Mouse (Mus musculus) myocyte (in vitro differentiated cells): ENCODE results near the gene Clec1b. TPM values are rescaled to one million over a fixed set of nuclear protein-coding genes. Genes with fewer than 3 reads are reported as not detected.

Source experiments
- H3K27me3 ChIP-seq: one replicate; pipeline ENCODE4 v1.6.1; 2011; ENCODE audit not compliant: control insufficient read depth, insufficient read depth, insufficient read length
- H3K36me3 ChIP-seq: one replicate; pipeline ENCODE4 v1.6.1; 2011; ENCODE audit not compliant: control insufficient read depth, insufficient read depth
- H3K4me2 ChIP-seq: one replicate; pipeline ENCODE4 v1.6.1; 2011; ENCODE audit warnings: low read depth, control low read depth
- H3K4me3 ChIP-seq: one replicate; pipeline ENCODE4 v1.5.1; 2011; ENCODE audit warnings: mild to moderate bottlenecking, control low read depth, moderate library complexity
- H3K79me2 ChIP-seq: one replicate; pipeline ENCODE4 v1.6.1; 2011; ENCODE audit not compliant: control insufficient read depth, insufficient read depth
- H3ac ChIP-seq: one replicate; pipeline ENCODE4 v1.6.1; 2011; ENCODE audit not compliant: control insufficient read depth, insufficient read length
- CEBPB ChIP-seq: IDR thresholded peaks from 2 replicates; pipeline ENCODE4 v1.6.1; 2011; ENCODE audit warnings: mild to moderate bottlenecking, moderate library complexity; ENCODE audit not compliant: poor library complexity, insufficient read depth, severe bottlenecking
- E2F4 ChIP-seq: IDR thresholded peaks from one replicate; pipeline ENCODE4 v1.6.1; 2011; ENCODE audit warnings: mild to moderate bottlenecking, control low read depth, moderate library complexity; ENCODE audit not compliant: insufficient read depth
- MAX ChIP-seq: IDR thresholded peaks from one replicate; pipeline ENCODE4 v1.6.1; 2011; ENCODE audit warnings: low read depth, mild to moderate bottlenecking, control low read depth
- MYOD1 ChIP-seq, 3 experiments: IDR thresholded peaks; one replicate each; pipeline ENCODE4 v1.6.1; 2011; ENCODE audit warnings: control low read depth in 2 of 3, low read depth in 2 of 3, mild to moderate bottlenecking in 2 of 3, moderate library complexity in 1 of 3; ENCODE audit not compliant: insufficient read length in 2 of 3, control insufficient read depth in 1 of 3
- MYOG ChIP-seq, 3 experiments: IDR thresholded peaks; one replicate each; pipeline ENCODE4 v1.6.1; 2011; ENCODE audit warnings: control low read depth in 2 of 3, low read depth in 2 of 3, mild to moderate bottlenecking in 2 of 3; ENCODE audit not compliant: insufficient read length in 2 of 3, control insufficient read depth in 1 of 3, insufficient read depth in 1 of 3
- POLR2A ChIP-seq: IDR thresholded peaks from one replicate; pipeline ENCODE4 v1.6.1; 2011; ENCODE audit warnings: low read depth, mild to moderate bottlenecking, control low read depth, moderate library complexity; ENCODE audit not compliant: insufficient read length
- POLR2AphosphoS2 ChIP-seq: IDR thresholded peaks from one replicate; pipeline ENCODE4 v1.6.1; 2011; ENCODE audit warnings: low read depth, control low read depth; ENCODE audit not compliant: insufficient read length
- REST ChIP-seq: IDR thresholded peaks from one replicate; pipeline ENCODE4 v1.6.1; 2011; ENCODE audit warnings: mild to moderate bottlenecking, control low read depth, moderate library complexity; ENCODE audit not compliant: insufficient read depth, insufficient read length
- SRF ChIP-seq: IDR thresholded peaks from one replicate; pipeline ENCODE4 v1.6.1; 2011; ENCODE audit warnings: low read depth; ENCODE audit not compliant: control insufficient read depth, insufficient read length
- TCF12 ChIP-seq: IDR thresholded peaks from one replicate; pipeline ENCODE4 v1.6.1; 2011; ENCODE audit warnings: mild to moderate bottlenecking, control low read depth; ENCODE audit not compliant: poor library complexity, insufficient read depth, severe bottlenecking
- TCF3 ChIP-seq: IDR thresholded peaks from one replicate; pipeline ENCODE4 v1.6.1; 2011; ENCODE audit warnings: low read depth, control low read depth; ENCODE audit not compliant: insufficient read length
- USF1 ChIP-seq: IDR thresholded peaks from one replicate; pipeline ENCODE4 v1.6.1; 2011; ENCODE audit warnings: low read depth, mild to moderate bottlenecking, control low read depth, moderate library complexity
- polyA plus RNA-seq: library from polyadenylated mRNA; unstranded; fragments of >200 nt; fragmentation: generic; extraction: Trizol; gene quantifications from one replicate; pipeline ENCODE4 v1.2.1, GENCODE M21; 2012; ENCODE audit warnings: missing spikeins

Gene Clec1b
- polyA plus RNA-seq, 1 experiment, result not detected

DNA sequence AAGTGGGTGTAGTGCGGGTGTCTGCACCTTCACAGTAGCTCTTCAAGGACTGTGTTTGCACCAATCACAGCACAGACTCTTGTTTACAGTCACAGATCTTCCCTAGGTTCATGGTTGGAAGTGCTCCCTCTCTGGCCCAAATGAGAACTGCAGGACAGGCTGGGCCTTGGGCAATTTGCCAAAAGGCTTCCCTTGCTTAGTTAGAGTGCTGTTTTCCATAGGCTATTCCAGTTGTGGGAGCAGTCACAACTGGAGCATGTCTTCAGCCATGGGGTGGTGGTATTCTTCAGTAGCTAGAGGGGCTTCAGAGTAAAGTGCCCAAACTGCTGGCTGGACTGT, 26.6 kb downstream of the Clec1b start:
- Histone ChIP-seq H3K36me3 (no peaks in the 10 kb centered on the region), H3ac (no peak overlapping the region), H3K4me3 (no peak overlapping the region), H3K4me2 (no peak overlapping the region), H3K27me3 (no peaks in the 10 kb centered on the region), H3K79me2 (no peaks in the 10 kb centered on the region)
- TF ChIP-seq REST (no peak), TCF12 (no peak), POLR2A (no peak), MYOD1 (IDR thresholded peaks at IDR 0.05; ENCODE audit: control insufficient read depth in 1 of 3, insufficient read length in 2 of 3, low read depth in 2 of 3) (no peak), TCF3 (no peak), USF1 (no peak), POLR2AphosphoS2 (no peak), MYOG (IDR thresholded peaks at IDR 0.05; ENCODE audit: control insufficient read depth in 1 of 3, insufficient read depth in 1 of 3, insufficient read length in 2 of 3, low read depth in 2 of 3) (no peak), E2F4 (no peak), MAX (no peak), CEBPB (no peak), SRF (no peak)

- no peak overlapping the region for H3K4me3 ChIP-seq
- TF ChIP-seq E2F4 (no peak), TCF12 (no peak), REST (no peak), USF1 (no peak), CEBPB (no peak)
- no peaks in the 10 kb centered on the region for H3K36me3 ChIP-seq
- H3K27me3 ChIP-seq, result no peaks in the 10 kb centered on the region
- H3K4me2 ChIP-seq, result no peak overlapping the region
- no peak overlapping the region for H3ac ChIP-seq
- H3K79me2 ChIP-seq, result no peaks in the 10 kb centered on the region
These were observed 28.1 kb downstream of the Clec1b start for GRCm38 (mm10) chr6:129425217-129425616.

DNA sequence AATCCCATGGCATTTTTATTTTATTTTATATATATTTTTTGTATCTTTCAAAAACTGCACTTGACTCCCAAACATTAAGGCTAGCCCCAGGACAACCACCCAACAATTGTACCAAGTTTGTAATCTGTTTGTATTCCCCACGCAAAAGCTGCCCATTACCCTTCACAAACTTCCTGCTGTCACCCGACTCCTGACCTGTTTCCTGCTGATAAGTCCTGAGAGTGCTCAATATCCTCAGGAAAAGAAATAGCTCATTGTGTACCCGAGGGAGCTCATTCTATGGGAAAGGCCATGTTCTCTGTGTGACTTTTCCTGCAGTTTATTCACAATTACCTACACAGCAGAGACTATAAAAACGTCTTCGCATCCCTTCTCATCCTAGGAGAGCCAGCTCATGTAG, 28.7 kb downstream of the Clec1b start:
- Histone ChIP-seq H3K27me3 (no peaks in the 10 kb centered on the region), H3ac (no peak overlapping the region), H3K79me2 (no peaks in the 10 kb centered on the region), H3K4me3 (no peak overlapping the region), H3K36me3 (no peaks in the 10 kb centered on the region), H3K4me2 (no peak overlapping the region)
- no peak for TF ChIP-seq SRF

- Histone ChIP-seq H3K27me3 (no peaks in the 10 kb centered on the region), H3K36me3 (no peaks in the 10 kb centered on the region), H3K4me2 (no peak overlapping the region), H3K79me2 (no peaks in the 10 kb centered on the region), H3K4me3 (no peak overlapping the region), H3ac (no peak overlapping the region)
- TF ChIP-seq MAX (no peak), MYOD1 (IDR thresholded peaks at IDR 0.05; ENCODE audit: control insufficient read depth in 1 of 3, insufficient read length in 2 of 3, low read depth in 2 of 3) (peak in 1 of 3 experiments; percentile 16)
These were observed 30.2 kb downstream of the Clec1b start for GRCm38 (mm10) chr6:129427281-129427680.

DNA sequence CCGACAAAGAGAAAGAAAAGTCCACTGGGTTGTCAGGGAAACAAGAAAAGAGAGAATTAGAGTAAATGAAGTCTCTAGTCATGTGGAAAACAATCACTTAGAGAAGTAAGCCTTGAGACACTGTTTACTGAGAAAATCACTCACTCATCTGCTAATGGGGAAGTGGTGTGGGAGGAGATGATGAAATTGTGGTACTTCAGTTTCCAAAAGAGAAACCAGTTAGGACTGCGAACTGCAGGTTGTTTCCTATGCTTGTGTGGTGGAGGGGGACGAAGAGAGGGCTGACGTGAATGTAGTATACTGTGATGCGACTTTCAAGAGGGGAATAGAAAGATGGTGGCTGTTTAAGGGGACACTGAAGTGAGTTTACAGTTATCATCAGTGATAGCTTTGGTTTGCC, 37.1 kb downstream of the Clec1b start:
- no peak overlapping the region for H3K4me3 ChIP-seq
- no peaks in the 10 kb centered on the region for H3K27me3 ChIP-seq
- H3K36me3 ChIP-seq, result no peaks in the 10 kb centered on the region
- no peak overlapping the region for H3K4me2 ChIP-seq
- TF ChIP-seq E2F4 (no peak), SRF (no peak), POLR2AphosphoS2 (no peak), MYOG (IDR thresholded peaks at IDR 0.05; ENCODE audit: control insufficient read depth in 1 of 3, insufficient read depth in 1 of 3, insufficient read length in 2 of 3, low read depth in 2 of 3) (no peak), REST (no peak), MAX (no peak), USF1 (no peak)
- H3ac ChIP-seq, result no peak overlapping the region
- H3K79me2 ChIP-seq, result no peaks in the 10 kb centered on the region

DNA sequence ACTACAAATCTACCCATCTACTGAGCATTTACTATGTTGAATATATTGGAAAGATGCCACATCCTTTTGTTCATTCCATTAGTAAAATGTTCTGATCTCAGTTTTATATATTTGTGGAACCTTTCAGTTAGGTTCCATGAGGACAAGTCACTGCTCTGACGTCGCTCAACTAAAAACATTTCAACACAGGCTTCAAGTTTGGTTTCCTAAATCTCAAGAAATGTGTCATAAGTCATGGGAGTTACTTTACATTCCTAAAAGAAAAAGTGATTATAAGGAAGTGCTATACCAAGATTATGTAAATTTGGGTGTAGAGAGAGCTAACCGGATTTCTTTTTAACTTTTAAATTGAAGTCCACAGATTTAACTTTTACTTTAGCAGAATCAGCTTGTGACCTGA, 38.9 kb downstream of the Clec1b start:
- H3K4me3 ChIP-seq, result no peak overlapping the region
- H3ac ChIP-seq, result no peak overlapping the region
- no peak overlapping the region for H3K4me2 ChIP-seq
- TF ChIP-seq CEBPB (no peak), E2F4 (no peak), MYOD1 (IDR thresholded peaks at IDR 0.05; ENCODE audit: control insufficient read depth in 1 of 3, insufficient read length in 2 of 3, low read depth in 2 of 3) (no peak), MYOG (IDR thresholded peaks at IDR 0.05; ENCODE audit: control insufficient read depth in 1 of 3, insufficient read depth in 1 of 3, insufficient read length in 2 of 3, low read depth in 2 of 3) (no peak), POLR2A (no peak), POLR2AphosphoS2 (no peak), TCF12 (no peak), REST (no peak), SRF (no peak), TCF3 (no peak), MAX (no peak)
- no peaks in the 10 kb centered on the region for H3K79me2 ChIP-seq
- H3K36me3 ChIP-seq, result no peaks in the 10 kb centered on the region
- no peaks in the 10 kb centered on the region for H3K27me3 ChIP-seq
